Mouse (Mus musculus) small intestine, adult 2 months (tissue): Measurements from ENCODE around the gene Olfr95. TPM values are rescaled to one million over a fixed set of nuclear protein-coding genes. Genes with fewer than 3 reads are reported as not detected.
A peak's percentile ranks its signal among the peaks of the same experiment; 100 is the strongest.
"Not testable (repeated sequence)": the region's sequence is repeated elsewhere in the genome, so short reads cannot be mapped to it uniquely, and the experiment has no call there.

Experiments used
- H3K27ac ChIP-seq: fragments of 200-500 bp; 2 replicates; pipeline ENCODE4 v1.5.1; 2012; ENCODE audit warnings: low read depth, low read length, control low read depth, inconsistent platforms; ENCODE audit not compliant: insufficient read depth
- H3K27me3 ChIP-seq: fragments of 200-500 bp; 2 replicates; pipeline ENCODE4 v1.6.1; 2012; ENCODE audit warnings: mild to moderate bottlenecking, moderate library complexity, low read length, inconsistent platforms; ENCODE audit not compliant: control insufficient read depth, insufficient read depth
- H3K36me3 ChIP-seq: fragments of 200-500 bp; 2 replicates; pipeline ENCODE4 v1.6.1; 2012; ENCODE audit warnings: mild to moderate bottlenecking, low read length, control low read depth, inconsistent platforms; ENCODE audit not compliant: control insufficient read depth, insufficient read depth
- H3K4me1 ChIP-seq: fragments of 200-500 bp; 2 replicates; pipeline ENCODE4 v1.6.1; 2012; ENCODE audit warnings: low read length, inconsistent platforms, mixed read lengths; ENCODE audit not compliant: control insufficient read depth, insufficient read depth, insufficient read length
- H3K4me3 ChIP-seq: fragments of 200-500 bp; 2 replicates; pipeline ENCODE4 v1.5.1; 2012; ENCODE audit warnings: low read depth, mild to moderate bottlenecking, control low read depth, inconsistent platforms, low read length, moderate library complexity
- CTCF ChIP-seq: fragments of 200-500 bp; IDR thresholded peaks from 2 replicates; pipeline ENCODE4 v1.5.1; 2012; ENCODE audit warnings: low read depth, mild to moderate bottlenecking, control low read depth, inconsistent platforms, low read length, moderate library complexity, mixed read lengths; ENCODE audit not compliant: insufficient replicate concordance, insufficient read length; ENCODE audit errors: extremely low read depth
- POLR2A ChIP-seq: fragments of 200-500 bp; IDR thresholded peaks from 2 replicates; pipeline ENCODE4 v1.6.1; 2012; ENCODE audit warnings: low read depth, mild to moderate bottlenecking, control low read depth, inconsistent platforms, low read length, moderate library complexity
- WGBS: fragments of 180-500 bp; shearing (Covaris S2); methylation state at CpG from one replicate; pipeline ENCODE4 v1.1.7; 2018; 5-methylcytosine and 5-hydroxymethylcytosine counted together
- polyA plus RNA-seq: library from polyadenylated mRNA; depleted of rRNA; stranded (reverse); fragments of >200 nt; gene quantifications from 2 replicates; pipeline ENCODE4 v1.2.3, GENCODE M21; 2012; rRNA removed

Olfr95 gene
- not detected in 2 replicates for polyA plus RNA-seq

DNA sequence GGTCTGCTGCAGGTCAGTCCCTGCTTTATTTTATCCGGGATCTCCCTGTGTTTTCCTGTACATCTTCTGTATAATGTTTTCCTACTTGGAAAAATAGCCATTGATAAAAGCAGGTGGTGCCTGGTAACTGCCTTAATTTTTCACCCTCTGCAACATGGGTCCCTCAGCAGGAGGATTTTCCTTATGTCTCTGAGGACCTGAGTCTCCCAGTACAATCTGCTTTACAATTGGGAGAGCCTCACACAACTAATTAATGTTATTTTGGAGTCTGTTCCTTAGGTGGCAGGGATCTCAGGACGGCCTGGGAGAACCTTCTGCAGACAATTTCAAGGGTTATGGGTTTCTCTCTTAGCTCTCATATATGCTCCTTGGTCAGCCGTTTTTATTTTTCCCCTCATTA is at the start of gene Olfr95:
Gene Olfr95, minus strand, starts transcription at position 101 of the 400 bp plus-strand sequence.
- WGBS: 66% methylated on average over 3 of the region's 3 CpGs

DNA sequence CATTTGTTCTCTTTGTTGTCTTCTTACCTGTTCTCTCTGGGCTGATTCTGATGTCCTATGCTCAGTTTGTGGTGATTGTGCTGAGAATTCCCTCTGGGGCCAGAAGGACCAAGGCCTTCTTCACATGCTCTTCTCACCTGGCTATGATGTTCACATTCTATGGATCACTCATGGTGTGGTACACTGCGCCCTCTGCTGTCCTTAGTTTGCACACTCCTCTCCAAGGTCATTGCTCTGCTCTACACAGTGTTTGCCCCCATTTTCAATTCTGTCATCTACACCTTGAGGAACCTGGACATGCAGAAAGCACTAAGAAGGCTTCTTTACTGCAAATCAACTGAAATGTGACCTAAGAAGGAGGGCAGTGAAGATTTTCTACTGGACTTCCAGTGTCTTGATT is 37.6 kb upstream of the Olfr95 start:
- TF ChIP-seq POLR2A (no peak), CTCF (no peak)
- no peaks in the 10 kb centered on the region for H3K27me3 ChIP-seq
- no peaks in the 10 kb centered on the region for H3K4me1 ChIP-seq
- no peaks in the 10 kb centered on the region for H3K36me3 ChIP-seq
- no peak overlapping the region for H3K27ac ChIP-seq
- 16% methylated on average over 1 of the region's 1 CpGs for WGBS
- no peak overlapping the region for H3K4me3 ChIP-seq

More for the DNA sequence above, at the start of gene Olfr95:
- no peak within 1 kb of the TSS for H3K27ac ChIP-seq
- H3K4me3 ChIP-seq: no peak within 1 kb of the TSS
- H3K27me3 ChIP-seq: 0 out of 2 replicates have a peak, but pooled peaks cover 3% of the 10 kb centered on the region
- no peaks in the 10 kb centered on the region for H3K4me1 ChIP-seq
- TF ChIP-seq POLR2A (no peak), CTCF (no peak)
- no peaks in the 10 kb centered on the region for H3K36me3 ChIP-seq

DNA sequence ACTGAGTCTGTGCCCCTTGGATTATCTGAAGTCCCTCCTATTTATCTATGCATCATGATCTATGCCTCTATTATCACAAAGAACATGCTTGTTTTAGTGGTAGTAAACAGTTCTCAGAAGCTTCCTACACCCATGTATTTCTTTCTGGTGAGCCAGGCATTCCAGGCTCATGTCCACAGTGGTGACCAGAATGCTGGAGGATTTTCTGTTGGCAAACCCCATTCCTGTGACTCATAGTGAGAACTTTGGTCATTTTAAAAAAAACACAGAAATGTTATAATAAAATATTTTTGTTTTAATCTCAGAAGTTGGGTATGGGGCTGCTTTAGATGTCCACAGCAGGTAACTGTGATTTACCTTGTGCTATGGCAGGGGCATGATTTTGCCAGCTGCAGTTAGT is 36.5 kb upstream of the Olfr95 start:
- Histone ChIP-seq H3K4me1 (no peaks in the 10 kb centered on the region), H3K4me3 (no peak overlapping the region)

DNA sequence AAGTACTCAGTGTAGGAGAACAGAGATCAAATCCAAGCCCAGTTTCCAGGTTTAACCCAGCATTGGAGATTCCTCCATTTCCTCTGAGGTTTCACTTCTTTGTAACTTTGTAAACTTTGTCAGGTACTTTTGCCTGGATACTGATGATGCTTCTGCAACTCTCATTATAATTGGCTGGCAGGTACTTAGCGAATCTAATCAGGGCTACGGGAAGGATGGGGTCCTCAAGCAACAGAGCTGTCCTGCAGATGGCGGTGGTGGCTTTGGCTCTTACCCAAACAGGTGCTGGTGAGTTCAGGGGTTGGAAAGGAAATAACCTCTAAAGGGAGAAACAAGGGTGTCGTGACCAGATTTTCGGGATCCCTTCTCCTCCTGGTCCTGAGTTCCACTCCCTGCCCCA is 33.8 kb upstream of the Olfr95 start:
- Histone ChIP-seq H3K4me3 (peak overlapping the region; percentile 29), H3K27ac (no peak overlapping the region), H3K36me3 (no peaks in the 10 kb centered on the region), H3K4me1 (no peaks in the 10 kb centered on the region), H3K27me3 (no peaks in the 10 kb centered on the region)
- no peak for TF ChIP-seq CTCF
- no peak for TF ChIP-seq POLR2A
- WGBS: 26% methylated on average over 5 of the region's 5 CpGs

More for the DNA sequence above, 36.5 kb upstream of the Olfr95 start:
- H3K27me3 ChIP-seq: no peaks in the 10 kb centered on the region
- no peak overlapping the region for H3K27ac ChIP-seq
- TF ChIP-seq CTCF (no peak), POLR2A (no peak)
- H3K36me3 ChIP-seq: no peaks in the 10 kb centered on the region

DNA sequence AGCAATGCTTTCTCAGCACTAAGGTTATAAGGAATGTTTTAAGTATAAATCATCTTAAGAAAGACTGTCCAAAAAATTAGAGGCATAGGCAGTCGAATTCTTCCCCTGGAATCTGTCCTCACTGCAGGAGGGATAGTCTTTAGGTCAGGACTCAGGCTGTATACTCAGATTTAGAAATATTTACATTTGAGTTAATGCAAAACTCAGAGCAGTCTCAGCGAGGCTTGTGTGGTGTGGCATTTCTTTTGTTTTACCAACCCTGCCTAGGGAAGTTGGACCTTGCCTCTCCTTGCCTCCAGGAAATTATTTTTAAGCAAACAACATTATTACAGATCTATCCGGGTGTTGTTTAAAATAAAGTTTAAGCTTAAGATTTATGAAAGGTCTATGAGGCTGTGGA is 29.3 kb upstream of the Olfr95 start:
- no peak overlapping the region for H3K27ac ChIP-seq
- no peaks in the 10 kb centered on the region for H3K27me3 ChIP-seq
- 11% methylated on average over 3 of the region's 3 CpGs for WGBS
- H3K4me3 ChIP-seq: no peak overlapping the region
- H3K4me1 ChIP-seq: no peaks in the 10 kb centered on the region
- no peak for TF ChIP-seq CTCF
- TF ChIP-seq POLR2A: no peak
- H3K36me3 ChIP-seq: no peaks in the 10 kb centered on the region

DNA sequence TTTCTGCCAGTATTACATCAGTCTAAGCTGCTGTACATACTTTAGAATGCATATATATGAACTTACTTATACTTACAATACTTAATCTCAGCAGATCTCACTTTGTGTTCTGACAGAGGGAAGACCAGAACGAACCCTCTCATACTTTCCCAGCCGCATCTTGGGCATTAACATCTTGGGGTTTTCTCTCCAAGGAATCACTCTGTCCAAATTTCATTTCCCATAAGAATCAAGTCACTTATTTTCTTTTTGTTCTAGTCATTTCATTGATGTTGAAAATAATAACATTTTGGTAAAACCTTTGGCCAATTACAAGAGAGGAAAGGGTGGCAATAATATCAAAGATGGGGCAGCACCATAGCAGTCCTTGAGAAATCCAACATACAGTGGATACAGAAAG is 24.3 kb upstream of the Olfr95 start, which contains the start of gene Olfr97:
Gene Olfr97, minus strand, starts transcription at position 101 of the 400 bp plus-strand sequence.
- not testable (repeated sequence) for H3K27ac ChIP-seq, H3K36me3 ChIP-seq, H3K27me3 ChIP-seq, H3K4me1 ChIP-seq, H3K4me3 ChIP-seq
- WGBS: 93% methylated on average over 2 of the region's 2 CpGs

DNA sequence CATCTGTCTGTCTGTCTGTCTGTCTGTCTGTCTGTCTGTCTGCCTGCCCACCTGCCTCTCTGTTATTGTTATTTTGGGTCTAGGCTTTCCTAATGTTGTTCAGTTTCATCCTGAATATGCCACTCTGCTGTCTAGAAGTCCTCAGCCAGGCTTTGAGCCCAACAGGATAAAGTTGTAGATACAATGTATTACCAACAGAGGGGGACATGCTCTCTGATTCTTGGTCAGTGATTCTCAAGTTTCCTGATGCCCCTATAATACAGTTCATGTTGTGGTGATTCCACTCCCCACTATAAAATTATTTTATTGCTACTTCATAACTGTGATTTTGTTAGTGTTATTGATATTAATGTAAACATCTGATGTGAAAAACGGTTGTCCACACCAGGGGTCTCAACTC is 9.0 kb upstream of the Olfr95 start:
- H3K4me3 ChIP-seq: no peak overlapping the region
- no peaks in the 10 kb centered on the region for H3K4me1 ChIP-seq
- TF ChIP-seq POLR2A (no peak), CTCF (no peak)
- WGBS: 16% methylated on average over 1 of the region's 1 CpGs
- H3K27me3 ChIP-seq: no peaks in the 10 kb centered on the region
- H3K36me3 ChIP-seq: no peaks in the 10 kb centered on the region
- H3K27ac ChIP-seq: no peak overlapping the region

DNA sequence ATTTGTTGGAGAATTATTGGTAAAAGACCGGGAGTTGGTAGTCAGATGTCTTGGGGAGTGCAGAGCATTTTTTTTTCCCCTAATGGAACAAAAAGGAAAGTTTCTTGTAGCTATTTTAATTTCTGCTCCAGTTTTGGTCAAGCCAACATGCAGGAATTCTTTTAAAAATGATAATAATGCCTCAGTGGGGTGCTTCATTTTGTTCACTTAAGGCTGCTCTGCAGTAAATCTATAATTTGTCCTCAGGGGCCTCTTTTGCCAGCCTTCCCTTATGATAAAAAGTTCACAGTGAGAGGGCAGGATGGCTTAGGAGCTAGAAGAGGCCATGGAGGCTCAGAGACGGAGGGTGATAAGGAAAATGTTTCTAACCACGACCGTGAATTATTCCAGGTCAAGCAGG is 6.9 kb upstream of the Olfr95 start, which contains the start of gene Olfr96:
Gene Olfr96, plus strand, starts transcription at position 301 of the 400 bp plus-strand sequence.
- Histone ChIP-seq H3K4me3 (no peak within 1 kb of the TSS), H3K4me1 (no peaks in the 10 kb centered on the region), H3K27me3 (no peaks in the 10 kb centered on the region), H3K36me3 (no peaks in the 10 kb centered on the region), H3K27ac (no peak within 1 kb of the TSS)
- TF ChIP-seq CTCF (no peak), POLR2A (no peak)
- 65% methylated on average over 4 of the region's 4 CpGs for WGBS
